Mouse (Mus musculus) frontal cortex, adult 2 months (tissue): ENCODE measurements around the gene Stab2. TPM values are rescaled to one million over a fixed set of nuclear protein-coding genes. Genes with fewer than 3 reads are reported as not detected.

ENCODE experiments used
- DNase-seq, 2 experiments: peaks; one replicate each; pipeline ENCODE4 v3.0.0; 2022; ENCODE audit warnings: low spot score in 1 of 2; ENCODE audit errors: extremely low spot score in 1 of 2
- polyA plus RNA-seq: library from polyadenylated mRNA; depleted of rRNA; stranded (reverse); fragments of >200 nt; gene quantifications from 2 replicates; pipeline ENCODE4 v1.2.3, GENCODE M21; 2012; rRNA removed

Gene Stab2
- 0.08 and 0.19 TPM in 2 replicates for polyA plus RNA-seq

DNA sequence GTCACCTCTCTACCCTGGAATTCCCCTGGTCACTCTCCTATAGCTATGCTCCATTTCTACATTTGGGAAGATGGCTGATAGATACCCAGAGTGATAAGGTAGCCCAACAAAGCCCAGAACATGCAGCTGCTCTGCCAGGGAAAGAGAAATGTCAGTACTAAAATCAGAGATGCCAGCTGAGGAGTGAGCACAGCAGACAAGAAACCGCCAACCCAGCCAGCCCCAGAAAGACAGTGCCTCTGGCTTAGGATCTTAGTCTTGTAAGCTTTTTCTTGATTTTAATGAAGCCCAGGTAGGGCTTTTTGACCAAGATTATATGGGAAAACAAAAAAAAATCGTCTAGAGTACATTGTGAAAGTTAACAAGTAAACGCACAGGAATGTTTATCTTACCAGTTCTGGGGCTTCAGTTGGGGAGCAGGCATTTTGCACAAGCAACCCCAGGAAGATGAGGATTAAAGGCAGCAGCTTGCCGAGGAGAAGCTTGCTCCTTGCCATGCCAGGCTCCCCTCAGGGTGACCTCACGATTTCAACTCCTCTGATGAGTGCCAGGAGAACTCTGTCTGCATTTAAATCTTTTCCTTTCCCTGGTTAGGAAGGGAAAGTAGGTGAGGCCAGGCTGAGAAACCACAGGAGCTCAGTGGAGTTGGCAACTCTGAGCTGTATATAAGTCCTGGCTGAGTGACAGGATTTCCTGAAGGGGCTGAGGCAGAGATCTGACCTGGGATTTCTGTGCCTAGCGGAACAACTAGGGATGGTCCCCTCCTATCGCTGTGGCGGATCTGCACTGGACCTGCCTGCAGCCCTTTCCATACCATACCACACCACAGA lies at the start of gene Stab2:
Stab2 (minus strand) TSS at position 641 of the 830 bp plus-strand sequence.
- no peak for DNase-seq

DNA sequence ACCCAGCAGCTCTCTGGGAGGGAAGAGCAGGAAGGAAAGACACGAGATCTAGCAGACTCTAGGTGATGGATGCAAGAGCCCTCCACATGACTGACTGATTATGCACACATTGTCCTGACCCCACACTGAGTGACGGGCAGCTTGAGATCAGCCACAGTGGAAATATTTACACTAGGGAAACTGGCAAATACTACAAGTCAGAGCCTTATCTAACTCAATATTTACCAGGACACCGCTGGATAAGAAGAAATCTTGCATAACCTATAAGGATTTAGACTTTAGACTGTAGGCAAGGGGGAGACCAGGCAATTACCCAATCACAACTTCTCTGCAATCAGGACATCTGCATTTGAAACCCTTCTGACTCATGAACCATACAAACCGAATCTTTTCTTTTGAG lies 43.9 kb upstream of the Stab2 start:
- DNase-seq: no peak

DNA sequence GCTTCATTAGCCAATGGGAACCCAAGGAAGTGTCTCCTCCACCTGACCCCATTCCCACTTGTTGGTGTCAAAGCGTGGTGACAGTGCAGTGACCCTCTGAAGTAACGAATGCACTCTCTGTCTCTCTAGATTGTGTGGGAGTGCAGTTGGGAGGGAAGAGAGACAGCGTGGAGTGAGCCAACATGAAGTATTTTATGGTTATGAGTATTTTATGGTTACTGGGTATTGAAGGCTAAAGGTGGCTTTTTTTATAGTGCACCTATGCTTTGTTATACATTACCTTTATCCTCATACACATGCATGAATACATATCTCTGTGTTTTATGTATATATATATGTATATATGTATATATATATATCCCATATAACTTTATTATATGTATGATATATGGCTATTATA lies 41.4 kb upstream of the Stab2 start:
- DNase-seq: no peak

DNA sequence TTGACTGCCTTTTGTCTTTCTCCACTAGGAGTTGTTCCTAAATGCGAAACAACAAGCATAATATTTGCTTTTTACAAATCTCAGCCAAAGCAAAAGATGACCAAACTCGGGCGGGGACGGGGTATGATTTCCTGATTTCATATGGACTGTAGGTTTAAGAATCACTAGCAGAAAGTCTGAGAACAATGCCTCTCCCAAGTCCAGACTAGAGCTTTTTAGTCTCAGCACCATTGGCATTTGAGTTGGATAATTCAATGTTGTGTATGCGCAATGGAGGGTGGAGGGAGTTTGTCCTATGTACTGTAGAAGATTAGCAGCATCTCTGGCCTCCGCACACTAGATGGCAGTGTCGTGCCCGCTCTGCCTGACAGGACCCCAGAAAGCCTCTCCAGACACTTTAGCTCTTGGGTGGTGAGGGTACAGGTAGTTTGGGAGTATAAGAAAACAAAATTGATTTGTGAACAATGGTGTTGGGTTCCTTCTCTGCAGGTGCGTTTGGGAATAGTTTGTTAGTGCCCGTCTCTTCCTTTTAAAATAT lies 39.2 kb upstream of the Stab2 start:
- no peak for DNase-seq

- peak in 1 of 2 experiments; percentile 11 for DNase-seq
Observed at GRCm38 (mm10) chr10:87046469-87046868, 38.6 kb upstream of the Stab2 start.

- DNase-seq: no peak
Observed at GRCm38 (mm10) chr10:87045273-87045672, 37.4 kb upstream of the Stab2 start.

GRCm38 (mm10) chr10:87041265-87041664 lies 33.4 kb upstream of the Stab2 start:
- no peak for DNase-seq

DNA sequence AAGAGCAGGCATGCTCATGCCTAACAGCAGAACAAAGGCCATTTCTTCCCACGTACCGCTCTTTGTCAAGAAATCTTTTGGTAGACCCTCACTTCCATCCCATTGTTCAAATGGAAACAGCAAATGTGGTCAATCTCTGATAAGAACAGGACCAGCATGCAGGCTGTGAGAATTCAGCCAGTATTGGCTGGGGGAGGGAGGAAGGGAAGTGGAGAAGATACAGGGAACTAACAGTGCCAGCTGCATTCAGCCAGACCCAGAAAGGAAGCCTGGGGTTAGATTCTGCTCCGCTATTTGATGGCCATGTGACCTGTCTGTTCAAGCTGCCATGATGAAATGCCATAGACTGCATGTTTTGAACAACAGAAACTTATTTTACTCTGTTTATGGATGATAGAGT lies 32.0 kb upstream of the Stab2 start:
- no peak for DNase-seq

- DNase-seq: no peak
Observed at GRCm38 (mm10) chr10:87039340-87039739, 31.5 kb upstream of the Stab2 start.

GRCm38 (mm10) chr10:87037062-87037461 lies 29.2 kb upstream of the Stab2 start:
- DNase-seq: no peak

DNA sequence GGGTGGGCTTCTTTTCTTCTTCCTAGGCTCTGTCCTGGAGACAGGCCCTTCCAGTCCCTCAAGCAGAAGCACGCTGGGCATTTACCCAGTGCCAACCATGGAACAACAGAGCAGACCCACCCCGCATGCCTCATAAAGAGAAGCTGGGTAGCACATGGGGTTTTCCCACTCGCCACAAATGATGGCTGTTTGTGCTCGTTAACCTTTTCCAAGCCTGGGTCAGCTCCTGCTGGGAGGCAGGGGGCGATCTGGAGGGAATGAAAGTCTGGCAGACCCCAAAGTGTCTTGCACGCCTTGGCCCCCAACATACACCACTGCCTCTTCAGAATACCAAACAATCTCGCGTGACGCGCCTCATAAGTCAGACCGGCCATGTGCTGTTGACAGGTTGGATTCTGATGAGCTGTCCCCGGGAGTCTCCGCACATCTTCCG lies 28.5 kb upstream of the Stab2 start:
- DNase-seq: no peak

- no peak for DNase-seq
Observed at GRCm38 (mm10) chr10:87035866-87036265, 28.0 kb upstream of the Stab2 start.

- DNase-seq: no peak
Observed at GRCm38 (mm10) chr10:87032768-87033167, 24.9 kb upstream of the Stab2 start.

DNA sequence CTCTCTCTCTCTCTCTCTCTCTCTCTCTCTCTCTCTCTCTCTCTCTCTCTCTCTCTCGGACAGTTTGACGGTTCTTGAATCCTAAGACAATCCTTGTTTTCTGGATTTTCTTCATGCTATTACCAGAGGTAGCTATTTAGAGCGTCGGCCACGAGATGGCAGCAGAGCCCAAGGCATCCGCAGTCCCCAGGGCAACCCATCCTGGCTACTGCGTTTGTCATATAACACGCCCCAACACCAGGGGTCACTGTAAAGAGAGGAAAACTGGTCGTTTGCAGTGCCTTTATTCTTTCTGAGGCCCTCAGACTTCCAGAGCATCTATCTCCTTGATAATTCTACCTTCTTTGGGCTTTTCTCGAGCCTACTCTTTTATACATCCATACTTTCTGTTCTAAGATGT lies 17.1 kb upstream of the Stab2 start:
- peak; percentile 59 to 93 for DNase-seq

- peak; percentile 22 to 66 for DNase-seq
Observed at GRCm38 (mm10) chr10:87020711-87021110, 12.9 kb upstream of the Stab2 start.

DNA sequence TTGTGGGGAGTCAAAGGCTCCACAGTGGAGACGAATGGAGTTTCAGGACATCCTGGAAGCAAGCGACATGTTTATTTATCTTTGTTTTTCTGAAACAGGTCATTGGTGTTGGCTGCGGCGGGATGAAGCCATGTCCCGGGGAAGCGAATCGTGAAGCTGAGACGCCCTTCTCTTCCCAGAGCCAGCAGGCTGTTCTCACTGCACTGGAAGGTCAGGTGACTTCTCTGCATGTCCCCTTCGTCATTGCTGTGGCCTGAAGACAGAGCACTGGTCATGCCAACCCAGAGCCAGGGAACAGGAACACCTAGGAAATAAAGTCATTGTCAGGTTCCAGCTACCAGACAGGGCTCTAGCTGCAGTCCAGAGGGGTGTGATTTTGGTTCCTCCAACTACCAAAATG lies 11.1 kb upstream of the Stab2 start:
- no peak for DNase-seq

DNA sequence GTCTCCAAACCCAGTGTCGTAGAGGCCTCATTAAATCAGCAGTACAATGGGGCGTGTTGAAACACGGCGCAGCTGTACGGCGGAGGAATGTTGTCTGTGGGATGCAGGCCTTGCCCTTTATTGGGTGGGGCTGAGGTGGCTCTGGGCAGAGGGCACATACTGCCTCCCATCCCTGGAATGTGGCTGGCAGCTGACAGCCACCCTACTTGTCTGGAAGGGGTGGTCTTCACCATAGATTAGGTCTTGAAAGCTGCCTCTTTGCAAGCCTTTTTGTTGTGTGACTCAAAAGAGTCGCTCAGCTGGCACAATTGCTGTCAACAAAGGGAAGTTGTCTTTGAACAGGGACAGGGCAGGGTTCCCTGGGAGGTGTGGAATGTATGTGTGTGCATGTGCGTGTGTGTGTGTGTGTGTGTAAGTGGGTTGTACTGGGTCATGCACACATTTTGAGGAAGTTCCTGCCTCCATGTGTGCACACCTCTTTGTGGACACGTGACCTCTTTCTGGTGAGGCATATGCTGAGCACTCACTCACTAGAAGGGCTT lies 8.4 kb upstream of the Stab2 start:
- no peak for DNase-seq

- DNase-seq: no peak
Observed at GRCm38 (mm10) chr10:87015403-87015802, 7.6 kb upstream of the Stab2 start.

GRCm38 (mm10) chr10:87014391-87014965 lies 6.7 kb upstream of the Stab2 start:
- DNase-seq: no peak

GRCm38 (mm10) chr10:87012087-87012486 lies 4.3 kb upstream of the Stab2 start:
- no peak for DNase-seq

GRCm38 (mm10) chr10:87008215-87008499 lies 332 bp upstream of the Stab2 start:
- DNase-seq: no peak
